Mouse (Mus musculus) hindbrain, postnatal 0 days (tissue): ENCODE results near the gene Gpd1. TPM values are rescaled to one million over a fixed set of nuclear protein-coding genes. Genes with fewer than 3 reads are reported as not detected.
A peak's percentile ranks its signal among the peaks of the same experiment; 100 is the strongest.

ENCODE experiments used
- ATAC-seq: fragments of 200-750 bp; cut with Nextera tagmentation; 2 replicates; pipeline ENCODE4 v1.8.0; 2017; ENCODE audit warnings: mild to moderate bottlenecking, moderate TSS enrichment, moderate library complexity
- DNase-seq: peaks from one replicate; pipeline ENCODE4 v3.0.0-alpha.2; 2015; ENCODE audit warnings: low spot score
- H3K27ac ChIP-seq: fragments of 300-500 bp; sonication (generic); 2 replicates; pipeline ENCODE4 v1.5.1; 2014; ENCODE audit warnings: mild to moderate bottlenecking
- H3K27me3 ChIP-seq: fragments of 300-500 bp; sonication (generic); 2 replicates; pipeline ENCODE4 v1.6.1; 2014; ENCODE audit warnings: low read length, mixed read lengths; ENCODE audit not compliant: insufficient read depth
- H3K36me3 ChIP-seq: fragments of 300-500 bp; sonication (generic); 2 replicates; pipeline ENCODE4 v1.6.1; 2014; ENCODE audit warnings: low read length, mixed read lengths; ENCODE audit not compliant: insufficient read depth
- H3K4me1 ChIP-seq: fragments of 300-500 bp; sonication (generic); 2 replicates; pipeline ENCODE4 v1.6.1; 2014; ENCODE audit warnings: antibody characterized with exemption, low read length, mixed read lengths; ENCODE audit not compliant: insufficient read depth
- H3K4me2 ChIP-seq: fragments of 300-500 bp; sonication (generic); 2 replicates; pipeline ENCODE4 v1.6.1; 2014; ENCODE audit warnings: low read depth, mild to moderate bottlenecking, low read length, moderate library complexity, mixed read lengths
- H3K4me3 ChIP-seq: fragments of 300-500 bp; sonication (generic); 2 replicates; pipeline ENCODE4 v1.5.1; 2014; ENCODE audit warnings: low read length
- H3K9ac ChIP-seq: fragments of 300-500 bp; sonication (generic); replicated peaks from 2 replicates; pipeline ENCODE4 v1.6.1; 2014; ENCODE audit warnings: mild to moderate bottlenecking, low read length, moderate library complexity, mixed read lengths
- H3K9me3 ChIP-seq: fragments of 300-500 bp; sonication (generic); 2 replicates; pipeline ENCODE4 v1.6.1; 2016; ENCODE audit warnings: low read length, mixed read lengths
- CTCF ChIP-seq: IDR thresholded peaks from 2 replicates; pipeline ENCODE4 v1.5.1; 2016; ENCODE audit warnings: antibody characterized with exemption, control low read depth, low read depth
- WGBS: fragments of 180-500 bp; shearing (Covaris S2); extraction: QIAGEN DNeasy Blood & Tissue Kit; methylation state at CpG from one replicate; pipeline ENCODE4 v1.1.7; 2014; 5-methylcytosine and 5-hydroxymethylcytosine counted together
- polyA plus RNA-seq: library from polyadenylated mRNA; unstranded; fragments of >200 nt; fragmentation: Nextera tagmentation; extraction: Ambion mirVana; gene quantifications from 2 replicates; pipeline ENCODE4 v1.2.1, GENCODE M21; 2015
- total RNA-seq: library from RNA; depleted of rRNA; stranded (reverse); fragments of >200 nt; gene quantifications from 2 replicates; pipeline ENCODE4 v1.2.3, GENCODE M21; 2014

Gpd1 gene
- total and polyA plus RNA-seq, 2 experiments from 2014 or later = 2.5 to 3.7 TPM

DNA sequence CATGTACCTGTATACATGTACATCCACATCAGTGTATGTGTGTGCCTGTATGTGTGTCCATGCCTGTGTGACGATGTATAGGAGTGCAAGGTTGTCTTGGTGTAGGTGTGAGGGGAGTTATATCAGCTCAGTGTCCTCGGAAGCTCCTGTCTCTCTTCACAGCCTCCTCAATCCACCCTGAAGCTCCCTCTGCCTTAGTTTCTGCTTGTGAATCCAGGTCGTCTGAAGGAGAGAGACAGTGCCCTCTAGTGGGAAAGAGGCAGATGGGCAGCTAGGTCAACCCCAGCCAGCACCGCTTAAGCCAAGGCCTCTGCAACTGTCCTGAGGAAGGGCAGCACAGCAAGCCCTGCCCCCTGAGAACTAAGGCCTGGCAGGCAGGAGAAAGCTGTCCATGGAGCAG is 28.6 kb upstream of the Gpd1 start:
- H3K36me3 ChIP-seq = no peaks in the 10 kb centered on the region
- ATAC-seq = peak; percentile 57; the same call in 1 of the 2 replicates
- no peak overlapping the region for H3K4me3 ChIP-seq
- no peaks in the 10 kb centered on the region for H3K27me3 ChIP-seq
- 2% methylated on average over 4 of the region's 4 CpGs for WGBS
- H3K27ac ChIP-seq = no peak overlapping the region
- DNase-seq = peak; percentile 86
- no peaks in the 10 kb centered on the region for H3K4me1 ChIP-seq
- TF ChIP-seq CTCF = peak; percentile 96
- no peaks in the 10 kb centered on the region for H3K9me3 ChIP-seq
- no peak overlapping the region for H3K4me2 ChIP-seq
- no peak overlapping the region for H3K9ac ChIP-seq

- Histone ChIP-seq H3K27me3 (no peaks in the 10 kb centered on the region), H3K4me3 (no peak overlapping the region), H3K36me3 (no peaks in the 10 kb centered on the region), H3K27ac (no peak overlapping the region), H3K4me1 (no peaks in the 10 kb centered on the region), H3K4me2 (no peak overlapping the region), H3K9ac (no peak overlapping the region), H3K9me3 (no peaks in the 10 kb centered on the region)
- no peak for DNase-seq
- 25% methylated on average over 4 of the region's 4 CpGs for WGBS
- TF ChIP-seq CTCF = no peak
- no peak for ATAC-seq
Measured at GRCm38 (mm10) chr15:99690924-99691323, 26.4 kb upstream of the Gpd1 start.

- Histone ChIP-seq H3K4me2 (no peak overlapping the region), H3K9ac (no peak overlapping the region), H3K27me3 (no peaks in the 10 kb centered on the region), H3K4me1 (no peaks in the 10 kb centered on the region), H3K4me3 (no peak overlapping the region), H3K36me3 (peaks cover 3% of the 10 kb centered on the region; the same call in 1 of the 2 replicates), H3K9me3 (no peaks in the 10 kb centered on the region), H3K27ac (no peak overlapping the region)
- ATAC-seq (peak; percentile 46; the same call in 1 of the 2 replicates), DNase-seq (peak; percentile 39)
- TF ChIP-seq CTCF = no peak
- WGBS = 42% methylated on average over 9 of the region's 9 CpGs
Measured at GRCm38 (mm10) chr15:99691976-99692375, 25.3 kb upstream of the Gpd1 start.

GRCm38 (mm10) chr15:99697309-99697708 is 20.0 kb upstream of the Gpd1 start:
- 47% methylated on average over 2 of the region's 2 CpGs for WGBS
- no peak for TF ChIP-seq CTCF
- H3K9me3 ChIP-seq = no peaks in the 10 kb centered on the region
- DNase-seq (no peak), ATAC-seq (no peak)
- H3K4me2 ChIP-seq = no peak overlapping the region
- no peak overlapping the region for H3K27ac ChIP-seq
- H3K9ac ChIP-seq = no peak overlapping the region
- H3K4me1 ChIP-seq = 0 out of 2 replicates have a peak, but pooled peaks cover 2% of the 10 kb centered on the region
- H3K36me3 ChIP-seq = peaks cover 10% of the 10 kb centered on the region; the same call in 1 of the 2 replicates
- no peaks in the 10 kb centered on the region for H3K27me3 ChIP-seq
- H3K4me3 ChIP-seq = no peak overlapping the region

- H3K36me3 ChIP-seq = peaks cover 10% of the 10 kb centered on the region; the same call in 1 of the 2 replicates
- no peak for TF ChIP-seq CTCF
- WGBS = 46% methylated on average over 20 of the region's 20 CpGs
- H3K27ac ChIP-seq = no peak overlapping the region
- peaks cover 9% of the 10 kb centered on the region; the same call in 1 of the 2 replicates for H3K4me1 ChIP-seq
- no peak overlapping the region for H3K4me2 ChIP-seq
- no peak overlapping the region for H3K9ac ChIP-seq
- ATAC-seq = no peak
- no peaks in the 10 kb centered on the region for H3K27me3 ChIP-seq
- no peak overlapping the region for H3K4me3 ChIP-seq
- no peak for DNase-seq
- no peaks in the 10 kb centered on the region for H3K9me3 ChIP-seq
Measured at GRCm38 (mm10) chr15:99698533-99699085, 18.7 kb upstream of the Gpd1 start.

GRCm38 (mm10) chr15:99699715-99700114 is 17.6 kb upstream of the Gpd1 start:
- H3K4me2 ChIP-seq = no peak overlapping the region
- no peak overlapping the region for H3K9ac ChIP-seq
- H3K27me3 ChIP-seq = no peaks in the 10 kb centered on the region
- no peak for TF ChIP-seq CTCF
- H3K9me3 ChIP-seq = no peaks in the 10 kb centered on the region
- H3K4me1 ChIP-seq = peaks cover 14% of the 10 kb centered on the region; the same call in 1 of the 2 replicates
- WGBS = 83% methylated on average over 10 of the region's 10 CpGs
- no peak overlapping the region for H3K4me3 ChIP-seq
- H3K36me3 ChIP-seq = peaks cover 13% of the 10 kb centered on the region; the same call in 1 of the 2 replicates
- no peak for ATAC-seq
- no peak for DNase-seq
- no peak overlapping the region for H3K27ac ChIP-seq
